Mouse (Mus musculus) effector memory CD4-positive, alpha-beta T cell, adult 7 months (primary cell): Measurements from ENCODE around the gene Zfp804a. TPM values are rescaled to one million over a fixed set of nuclear protein-coding genes. Genes with fewer than 3 reads are reported as not detected.

ENCODE experiments used
- polyA plus RNA-seq: library from polyadenylated mRNA; unstranded; fragments of 100-300 nt; shearing (Covaris generic); gene quantifications from one replicate; pipeline ENCODE4 v1.2.1, GENCODE M21; 2017

The Zfp804a gene
- polyA plus RNA-seq, result not detected

GRCm38 (mm10) chr2:82053185-82053891 lies at the start of gene Zfp804a:
Gene Zfp804a, plus strand, starts transcription at chr2:82053222.

